Mouse (Mus musculus) bone marrow, adult 2 months (tissue): ENCODE results near the gene Clpx.

ENCODE experiments used
- CTCF ChIP-seq: fragments of 200-500 bp; IDR thresholded peaks from 2 replicates; pipeline ENCODE4 v1.5.1; 2011; ENCODE audit warnings: low read length, control low read depth; ENCODE audit not compliant: control insufficient read depth, insufficient read depth
- POLR2A ChIP-seq: fragments of 200-500 bp; IDR thresholded peaks from 2 replicates; pipeline ENCODE4 v1.6.1; 2011; ENCODE audit warnings: low read depth, mild to moderate bottlenecking, control low read depth, low read length, borderline replicate concordance; ENCODE audit not compliant: control insufficient read depth

DNA sequence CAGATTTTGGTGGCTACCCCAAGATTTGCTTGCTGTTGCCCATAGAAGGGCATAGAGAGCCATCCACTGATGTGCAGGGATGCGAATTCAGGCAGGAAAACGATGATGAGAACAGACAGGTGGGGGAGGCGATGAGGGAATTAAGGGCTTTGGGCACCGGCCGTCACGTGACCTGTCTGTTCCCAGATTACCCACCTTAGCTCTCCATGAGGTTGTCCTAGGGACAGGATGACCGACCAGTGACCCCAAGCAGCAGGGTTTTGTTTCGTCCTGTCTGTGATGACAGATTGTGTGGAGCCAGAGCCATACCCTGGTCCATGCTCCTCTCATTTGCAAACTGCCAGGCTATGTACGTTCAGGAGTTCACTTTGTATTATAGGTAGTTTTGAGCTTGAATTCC is 69.6 kb downstream of the Clpx start:
- TF ChIP-seq POLR2A (no peak), CTCF (no peak)
